Mouse (Mus musculus) MEL-GATA-1-ER (cell line): ENCODE data around the gene Pdia6.
A peak's percentile ranks its signal among the peaks of the same experiment; 100 is the strongest.

Source experiments
- DNase-seq: peaks from one replicate; pipeline ENCODE4 v3.0.0-alpha.2; 2012; ENCODE audit warnings: low read depth; ENCODE audit errors: extremely low read depth

Pdia6 gene

DNA sequence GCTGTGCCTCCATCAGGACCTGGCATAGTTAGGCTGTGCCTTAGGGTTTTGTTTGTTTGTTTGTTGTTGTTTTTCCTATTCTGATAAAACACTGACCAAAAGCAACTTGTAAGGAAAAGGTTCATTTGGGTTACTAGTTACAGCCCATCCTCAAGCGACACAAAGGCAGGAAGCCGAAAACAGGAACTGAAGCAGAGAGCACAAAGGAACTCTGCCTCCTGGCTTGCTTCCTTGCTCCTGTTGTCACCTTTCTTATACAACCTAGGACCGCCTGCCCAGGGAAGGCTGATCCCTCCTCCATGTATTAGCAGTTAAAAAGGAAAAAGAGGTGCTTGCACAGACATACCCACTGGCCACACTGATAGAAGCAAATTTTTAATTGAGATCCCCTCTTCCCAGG is 2.5 kb upstream of the Pdia6 start:
- no peak for DNase-seq

DNA sequence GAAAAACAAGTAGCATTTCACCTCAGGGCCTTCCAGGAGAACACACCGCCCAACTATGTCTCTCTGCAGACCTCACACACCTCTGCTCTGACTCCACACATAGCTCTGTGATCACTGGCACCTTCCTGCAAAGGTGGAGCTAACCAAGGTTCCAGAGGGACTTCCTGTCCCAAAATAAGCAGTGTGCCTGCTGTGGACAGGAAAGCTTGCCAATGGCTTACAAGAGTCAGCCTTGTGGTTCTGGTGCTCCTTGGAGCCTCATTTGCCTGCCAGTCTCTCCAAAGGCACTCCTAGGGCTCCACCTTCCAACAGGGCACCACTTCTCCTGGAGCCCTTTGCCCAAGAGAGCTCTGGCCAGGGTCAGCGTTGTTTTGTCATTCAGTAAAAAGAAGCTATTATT is 1.5 kb upstream of the Pdia6 start:
- DNase-seq, result no peak

DNA sequence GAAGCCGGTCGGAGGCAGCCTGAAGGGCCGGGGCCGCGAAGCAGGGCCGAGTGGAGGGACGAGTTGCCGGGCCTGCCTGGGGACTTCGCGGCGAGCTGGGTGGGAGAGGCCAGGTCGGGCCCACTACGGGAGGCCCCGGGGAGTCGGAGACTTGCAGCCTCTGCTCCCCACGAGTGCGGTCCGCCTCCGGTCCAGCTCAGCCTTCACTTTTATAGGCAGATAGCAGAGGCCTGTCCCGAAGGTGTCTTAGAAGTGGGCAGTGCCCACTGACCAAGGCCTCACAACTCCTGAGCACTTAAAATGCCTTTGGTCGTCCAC is 287 bp downstream of the Pdia6 start:
- DNase-seq, result no peak

DNA sequence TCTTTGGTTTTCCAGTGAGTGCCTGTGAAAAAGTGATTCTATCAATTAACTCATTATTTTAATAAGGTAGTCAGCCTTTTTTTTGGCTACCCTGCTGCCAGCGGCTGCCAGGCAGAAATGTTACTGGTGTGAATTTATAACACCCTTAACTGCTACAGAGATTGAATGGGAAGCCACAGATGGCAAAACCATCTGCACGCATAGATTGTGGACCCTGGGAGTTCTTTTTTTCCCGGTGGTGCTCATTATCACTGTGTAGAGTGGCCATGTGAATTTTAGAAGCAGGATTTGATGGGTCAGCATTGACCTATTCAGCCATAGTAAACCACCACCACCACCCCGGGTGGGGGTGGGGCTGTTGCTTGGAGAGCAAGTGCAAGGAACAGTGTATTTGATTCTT is 971 bp downstream of the Pdia6 start:
- DNase-seq, result no peak

DNA sequence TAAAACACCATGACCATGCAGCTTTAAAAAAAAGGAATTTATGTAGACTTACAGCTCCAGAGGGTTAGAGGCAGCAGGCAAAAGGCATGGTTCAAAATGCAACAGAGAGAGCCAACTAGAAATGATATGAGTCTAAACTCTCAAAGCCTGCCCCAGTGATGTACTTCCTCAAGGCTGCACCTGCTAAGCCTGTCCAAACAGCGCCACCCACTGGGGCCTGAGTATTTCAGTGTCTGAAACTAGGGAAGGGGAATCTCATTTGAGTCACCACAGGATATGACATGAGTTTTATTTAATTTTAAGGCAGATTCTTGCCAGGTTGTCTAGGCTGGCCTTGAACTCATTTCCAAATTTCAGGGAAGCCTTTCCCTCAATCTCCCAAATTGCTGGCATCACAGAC is 4.9 kb downstream of the Pdia6 start:
- peak; percentile 57 for DNase-seq

DNA sequence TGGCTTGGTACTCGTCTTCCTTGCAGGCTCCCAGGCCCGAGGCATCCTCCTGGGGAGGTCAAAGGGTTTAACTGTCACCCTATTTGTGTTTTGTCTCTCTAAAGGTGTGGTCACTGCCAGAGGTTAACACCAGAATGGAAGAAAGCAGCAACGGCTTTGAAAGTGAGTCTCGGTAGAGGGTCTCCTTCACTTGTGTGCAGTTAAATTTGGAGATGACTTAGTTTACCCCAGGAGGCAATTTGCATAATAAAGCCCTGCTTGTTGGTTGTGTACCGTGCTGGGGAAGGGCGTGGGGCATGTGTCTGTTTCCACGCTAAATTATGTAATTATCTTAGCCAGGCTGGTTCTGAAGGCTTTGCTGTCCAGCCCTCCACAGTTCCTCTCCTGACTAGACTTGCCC is 7.5 kb downstream of the Pdia6 start:
- DNase-seq, result no peak

DNA sequence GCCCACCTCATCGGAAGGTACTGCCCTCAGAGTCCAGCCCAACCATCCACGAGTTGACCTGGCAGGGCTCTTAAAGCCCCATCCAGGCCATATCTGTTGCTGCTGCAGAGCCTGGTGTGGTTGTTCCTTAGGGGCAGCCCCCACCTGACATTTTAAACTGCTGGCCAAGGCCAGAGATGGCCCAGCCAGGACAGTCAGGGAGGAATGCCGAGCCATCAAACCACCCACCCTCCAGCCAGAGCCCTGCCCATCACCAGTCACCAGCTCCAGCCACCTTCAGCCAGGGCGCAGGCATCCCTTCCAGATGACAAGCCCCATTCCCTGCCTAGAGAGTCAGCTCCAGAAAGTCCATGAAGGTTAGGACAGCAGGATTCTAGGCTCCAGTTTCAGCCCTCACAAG is 22.2 kb downstream of the Pdia6 start:
- DNase-seq, result no peak

DNA sequence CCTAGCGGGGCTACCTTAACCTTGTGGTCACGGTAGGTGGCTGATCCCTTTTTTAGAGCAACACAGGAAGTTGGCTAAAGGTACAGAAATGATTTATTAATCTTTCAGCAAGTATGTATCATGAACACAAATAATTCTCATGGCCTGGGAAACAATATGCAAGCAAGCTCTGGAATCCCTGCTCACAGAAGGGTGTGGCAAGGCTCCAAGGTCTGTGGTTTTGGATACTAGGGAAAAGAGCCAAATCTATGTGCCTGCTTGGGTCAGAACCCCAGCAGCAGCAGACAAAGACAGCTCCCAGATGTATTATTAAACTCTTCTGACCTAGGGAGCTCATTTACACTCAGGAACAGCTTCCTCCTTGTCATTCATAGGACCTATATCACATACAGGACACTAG is 22.7 kb downstream of the Pdia6 start:
- DNase-seq, result no peak

DNA sequence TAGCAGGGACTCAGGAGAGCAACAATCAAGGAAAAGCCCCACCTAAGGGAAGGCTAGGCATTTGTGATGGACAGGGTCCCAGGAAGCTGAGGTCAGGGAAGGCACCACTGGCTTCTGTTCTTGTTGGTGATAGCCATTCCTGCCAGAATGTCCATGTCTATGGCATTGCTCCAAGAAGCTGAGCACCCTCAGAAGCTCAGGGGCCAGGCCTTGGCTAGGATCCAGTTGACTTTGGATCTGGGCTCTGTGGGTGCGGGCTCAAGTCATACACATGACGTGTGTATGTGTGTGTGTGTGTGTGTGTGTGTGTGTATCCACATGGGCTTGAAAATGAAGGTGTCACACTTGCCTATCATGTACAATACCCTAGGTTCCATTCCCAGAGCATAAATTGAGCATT is 23.6 kb downstream of the Pdia6 start:
- no peak for DNase-seq

DNA sequence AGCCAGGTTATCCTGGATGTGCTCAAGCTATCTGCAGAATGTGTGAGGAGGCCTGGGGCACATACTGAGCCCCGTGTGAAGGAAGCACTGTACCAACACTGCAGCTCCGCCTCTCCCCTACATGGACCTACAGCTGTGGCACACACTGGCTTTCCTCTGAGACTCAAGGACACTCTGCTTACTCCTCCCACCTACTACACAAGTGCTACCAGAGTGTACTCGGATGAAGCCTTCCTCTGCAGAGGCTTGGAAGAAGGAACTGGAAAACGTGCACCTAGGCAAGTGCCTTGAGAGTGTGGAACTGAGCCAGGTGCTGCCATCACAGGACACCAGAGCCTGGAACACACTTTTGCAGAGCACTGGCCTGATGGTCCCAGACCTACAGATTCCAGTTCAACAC is 24.2 kb downstream of the Pdia6 start:
- no peak for DNase-seq

DNA sequence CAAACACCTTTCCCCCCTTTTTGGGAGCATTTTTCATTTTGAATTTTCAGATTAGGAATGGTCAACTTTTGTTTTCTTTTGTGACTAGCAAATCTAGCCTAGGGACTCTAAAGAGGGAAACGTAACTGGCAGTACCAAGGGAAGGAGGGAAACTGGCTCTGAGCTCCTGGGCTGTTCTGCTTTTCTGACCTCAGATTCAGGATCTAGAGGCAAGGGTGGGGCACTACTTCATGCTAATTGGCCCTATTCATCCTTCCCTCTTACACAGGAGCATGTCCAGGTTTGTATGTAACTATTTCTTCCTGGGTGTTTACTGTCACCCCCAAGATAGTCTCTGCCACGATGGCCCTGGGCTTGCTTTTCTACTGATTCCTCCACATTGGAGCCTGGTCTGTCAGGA is 30.6 kb downstream of the Pdia6 start:
- no peak for DNase-seq

DNA sequence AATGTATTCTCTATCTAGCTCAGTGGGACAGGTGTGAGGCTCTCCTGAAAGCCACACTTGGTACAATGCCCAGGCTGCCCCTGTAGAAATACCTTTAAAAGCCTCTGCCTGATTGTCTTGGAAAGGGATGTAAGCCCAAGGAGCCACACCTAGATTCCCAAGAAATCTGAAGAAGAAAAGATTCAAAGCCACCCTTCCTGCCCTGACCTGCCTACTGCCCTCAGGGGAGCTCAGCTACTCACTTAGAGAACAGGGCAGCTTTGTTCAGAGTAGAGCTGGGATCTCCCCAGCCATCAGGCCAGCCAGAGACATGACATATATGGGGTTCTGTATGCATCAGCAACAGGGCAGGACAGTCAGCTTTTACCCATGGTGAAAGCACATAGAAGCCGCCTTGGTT is 33.6 kb downstream of the Pdia6 start:
- DNase-seq, result no peak

DNA sequence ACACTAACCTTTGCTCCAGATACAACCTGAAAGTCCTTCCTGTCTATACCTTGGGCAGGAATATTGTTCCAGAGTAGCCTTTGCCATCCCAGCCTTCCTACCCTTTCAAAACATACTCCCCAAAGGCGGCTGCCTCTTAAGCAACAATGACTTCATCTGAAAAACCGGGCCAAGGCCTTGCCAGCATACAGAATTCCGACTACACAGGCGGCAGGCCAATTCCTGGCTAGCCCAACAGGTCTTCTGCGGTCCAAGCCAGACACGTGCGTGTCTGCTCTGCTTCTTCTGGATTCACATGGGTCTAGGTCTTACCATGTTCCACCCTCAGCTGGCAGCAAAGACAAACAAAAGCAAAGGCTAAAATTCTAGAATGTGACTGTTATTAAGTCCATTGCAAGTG is 39.1 kb downstream of the Pdia6 start:
- DNase-seq, result no peak

DNA sequence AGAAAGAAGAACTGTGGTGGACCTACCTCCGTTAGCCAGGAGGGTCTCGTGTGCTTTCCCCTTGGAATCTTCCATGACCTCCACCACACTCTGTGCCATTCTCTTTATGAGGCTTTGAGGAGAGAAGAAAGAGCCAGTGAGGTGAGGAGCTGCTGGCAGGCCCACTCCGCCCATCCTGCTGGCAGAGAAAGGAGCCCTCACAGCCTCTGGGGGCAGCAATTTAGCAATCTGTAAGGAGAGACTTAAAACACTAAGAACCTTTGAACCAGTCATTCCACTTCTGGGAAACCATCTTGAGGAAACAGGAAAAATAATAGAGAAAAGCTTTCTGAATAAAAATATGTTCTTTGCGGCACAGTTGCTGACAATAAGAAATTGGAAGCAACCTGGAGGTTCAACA is 41.9 kb downstream of the Pdia6 start:
- no peak for DNase-seq

DNA sequence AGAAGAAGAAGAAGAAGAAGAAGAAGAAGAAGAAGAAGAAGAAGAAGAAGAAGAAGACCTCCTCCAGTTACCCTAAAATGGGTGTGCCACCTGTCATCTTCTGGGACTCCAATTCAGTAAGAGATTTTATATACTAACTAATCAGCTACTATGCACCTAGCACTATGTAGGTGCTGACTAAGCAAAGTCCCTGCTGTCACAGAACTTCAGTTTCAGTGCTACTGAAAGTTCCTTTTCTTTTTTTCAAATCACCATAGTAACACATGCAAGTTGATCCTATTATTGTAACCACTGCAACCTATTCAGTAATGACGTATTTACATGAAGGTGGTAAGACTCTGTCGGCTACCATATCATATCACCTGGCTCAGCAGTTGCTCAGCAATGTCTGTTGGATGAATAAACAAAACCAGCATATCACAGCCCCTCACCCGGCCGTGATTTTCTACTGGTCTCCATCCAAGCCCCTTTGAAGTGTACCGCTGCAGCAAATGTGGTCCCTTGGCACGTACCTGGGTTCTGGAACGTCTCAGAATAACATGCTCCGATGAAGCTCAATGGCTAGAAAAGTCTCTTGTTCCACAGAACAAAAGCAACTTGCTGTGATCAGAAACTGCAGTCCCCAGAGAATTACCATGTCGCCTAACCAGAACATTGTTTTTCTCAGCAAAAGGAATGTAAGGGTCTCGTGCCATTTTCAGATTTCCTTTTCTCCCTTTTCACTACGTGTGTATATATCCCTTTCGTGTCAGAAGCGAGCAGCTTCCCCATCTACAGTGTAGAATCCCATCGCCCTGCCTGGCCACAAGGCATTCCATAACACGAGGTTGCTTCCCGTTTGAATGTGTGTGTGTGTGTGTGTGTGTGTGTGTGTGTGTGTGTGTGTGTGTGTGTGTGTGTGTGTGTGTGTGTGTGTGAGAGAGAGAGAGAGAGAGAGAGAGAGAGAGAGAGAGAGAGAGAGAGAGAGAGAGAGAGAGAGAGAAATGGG is 44.8 kb downstream of the Pdia6 start:
- no peak for DNase-seq

DNA sequence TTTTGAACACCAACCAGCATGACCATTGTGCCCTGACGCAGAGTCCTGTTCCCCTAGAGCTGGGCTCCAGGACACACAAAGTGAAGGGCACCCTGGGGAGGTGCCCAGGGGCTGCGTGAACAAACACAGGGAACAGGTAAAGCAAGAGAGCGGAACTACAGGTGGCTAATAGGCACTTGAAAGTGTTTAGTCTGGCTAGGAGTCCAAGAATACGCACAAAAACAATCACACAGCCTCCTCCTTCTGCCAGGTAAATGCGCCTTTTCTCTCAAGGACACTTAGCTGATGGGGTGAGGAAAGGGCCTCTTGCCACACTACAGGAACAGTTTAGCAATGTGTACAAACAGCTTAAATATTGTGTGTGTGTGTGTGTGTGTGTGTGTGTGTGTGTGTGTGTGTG is 49.8 kb downstream of the Pdia6 start:
- DNase-seq, result no peak

DNA sequence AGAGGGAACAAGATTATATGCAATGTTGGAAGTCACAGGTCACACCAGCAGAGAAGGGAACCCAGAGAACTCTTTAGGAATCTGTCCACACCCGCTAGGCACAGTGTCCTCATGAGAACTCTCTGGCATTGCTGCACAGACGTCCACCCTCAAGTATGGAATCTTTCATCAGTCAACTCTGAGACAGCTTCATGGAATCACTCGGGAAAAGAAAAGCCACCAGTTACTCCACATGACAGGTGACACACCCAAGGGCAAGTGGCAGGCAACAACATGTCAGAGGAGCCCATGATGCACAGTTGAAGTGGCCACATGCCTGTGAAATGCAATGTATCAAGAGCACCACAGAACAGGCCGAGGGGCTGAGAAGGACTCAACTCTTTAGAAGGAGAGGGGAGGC is 51.6 kb downstream of the Pdia6 start:
- no peak for DNase-seq

DNA sequence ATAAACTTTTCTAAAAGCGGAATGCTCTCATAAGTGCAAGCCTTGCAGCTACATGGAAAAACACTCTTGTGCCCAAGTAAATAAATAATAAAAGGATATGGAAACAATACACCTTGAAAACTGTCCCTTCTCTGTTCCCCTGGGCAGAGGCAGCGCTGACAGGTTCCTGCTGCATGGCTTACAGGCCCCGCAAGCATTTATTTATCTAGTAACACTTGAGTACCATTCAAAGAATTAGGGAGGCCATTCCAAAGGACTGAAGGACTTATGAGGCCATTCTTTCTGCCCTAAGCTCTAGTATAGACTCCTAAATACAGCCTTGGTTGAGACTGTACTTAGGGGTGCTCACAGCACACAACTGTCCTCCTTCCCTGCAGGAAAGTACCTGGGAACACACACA is 52.1 kb downstream of the Pdia6 start:
- DNase-seq, result no peak

DNA sequence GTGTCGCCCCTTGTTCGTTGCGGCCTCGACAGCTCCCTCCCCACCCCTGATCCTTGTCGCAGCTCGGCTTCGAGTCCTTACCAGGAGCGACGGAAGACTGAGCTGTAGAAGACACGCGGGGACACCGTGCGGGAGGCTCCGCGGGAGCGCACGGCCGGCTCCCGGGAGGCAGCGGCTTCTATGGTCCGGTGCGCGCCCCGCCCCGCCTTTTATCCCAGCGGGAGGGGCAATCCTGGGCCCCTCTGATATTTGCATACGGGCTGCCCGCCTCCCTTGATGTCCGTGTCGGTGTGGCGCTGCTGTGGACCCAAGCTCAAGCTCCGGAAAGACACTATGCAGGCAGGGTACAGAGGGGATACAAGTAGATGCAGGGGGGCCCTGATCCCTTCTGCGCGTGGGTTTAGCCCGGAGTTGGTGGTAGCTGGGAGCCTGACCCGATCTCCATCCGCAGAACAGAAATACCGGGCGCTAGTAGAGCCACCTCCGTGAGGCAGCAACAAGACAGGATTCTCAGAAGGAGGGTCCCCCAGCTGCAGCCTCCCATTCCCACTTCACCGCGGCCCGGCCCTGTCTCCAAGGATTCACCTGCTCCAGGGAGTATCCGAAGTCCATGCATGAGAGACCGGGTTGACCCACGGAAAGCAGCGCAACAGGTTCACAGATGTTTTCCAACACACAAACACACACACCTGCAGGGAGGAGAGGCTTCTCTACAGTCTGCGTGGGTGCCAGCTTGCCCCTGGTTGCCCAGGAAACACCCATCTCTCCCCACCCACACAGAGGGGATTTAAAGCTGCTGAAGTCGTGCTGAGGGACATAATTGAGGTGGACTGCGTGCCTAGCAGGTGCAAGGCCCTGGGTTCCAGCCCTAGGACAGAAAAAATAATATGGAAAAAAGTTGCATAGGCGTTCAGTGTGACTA is 58.5 kb downstream of the Pdia6 start:
- DNase-seq, result no peak

DNA sequence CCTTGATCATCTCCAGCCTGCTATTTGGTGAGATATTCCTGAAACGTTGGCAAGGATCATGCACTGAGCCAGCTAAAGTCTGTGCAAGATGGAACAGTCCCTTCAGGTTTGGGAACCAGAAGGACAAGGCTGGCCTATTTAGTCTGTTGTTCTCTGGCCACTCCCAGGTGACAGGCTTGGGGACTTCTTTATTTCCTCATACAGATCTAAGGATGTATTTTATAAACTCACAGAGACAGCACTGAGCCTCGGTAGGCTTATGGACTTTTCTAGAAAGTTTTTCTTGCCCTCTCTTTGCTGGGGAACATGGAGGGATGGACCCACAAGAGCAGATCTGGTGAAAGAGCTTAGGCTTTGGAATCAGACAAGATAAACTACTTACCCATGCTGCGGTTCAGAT is 62.9 kb downstream of the Pdia6 start, which contains the start of gene Atp6v1c2:
Gene Atp6v1c2, minus strand, starts transcription at position 101 of the 400 bp plus-strand sequence.
- no peak for DNase-seq

DNA sequence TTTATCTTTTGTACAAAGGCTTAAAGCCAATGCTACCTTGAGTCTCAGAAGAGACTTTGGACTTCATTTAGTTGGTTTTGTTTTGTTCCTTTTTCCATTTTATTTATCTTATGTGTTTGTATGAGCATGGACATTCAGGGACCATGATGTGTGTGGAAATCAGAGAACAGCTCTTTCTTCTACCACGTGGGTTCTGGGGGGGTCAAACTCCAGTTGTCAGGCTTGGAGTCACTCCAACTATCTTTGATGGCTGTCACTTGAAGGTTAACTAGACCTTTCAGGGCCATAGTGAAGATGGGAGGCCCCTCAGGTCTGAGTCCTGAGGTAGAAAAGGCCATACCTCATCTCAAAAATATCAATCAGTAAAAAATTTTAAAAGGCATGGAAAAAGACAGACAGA is 67.1 kb downstream of the Pdia6 start:
- no peak for DNase-seq
